Mouse (Mus musculus): ENCODE data around the gene Gm1113. TPM values are rescaled to one million over a fixed set of nuclear protein-coding genes. Genes with fewer than 3 reads are reported as not detected.

Gm1113 gene
- polyA plus RNA-seq, 1 experiment from 2014 or later = not detected

DNA sequence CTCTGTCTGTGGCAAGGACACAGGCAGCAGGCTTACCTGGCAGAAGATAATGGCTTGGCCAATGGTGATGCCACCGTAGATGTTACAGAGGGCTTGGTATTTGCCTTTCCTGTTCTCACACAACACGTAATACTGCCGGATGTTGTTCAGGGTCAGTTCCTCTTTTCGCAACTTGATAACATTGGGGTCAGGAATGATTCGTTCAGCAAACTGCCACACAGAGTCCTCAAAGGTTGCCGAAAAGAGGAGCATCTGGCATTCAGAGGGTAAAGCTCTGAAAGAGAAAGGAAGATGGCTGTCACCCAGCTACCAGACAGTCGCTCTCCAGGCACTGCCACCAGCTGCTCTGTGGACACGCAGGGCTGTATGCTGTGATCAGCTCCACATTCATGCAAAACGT lies 28.7 kb upstream of the Gm1113 start:
- ATAC-seq (ENCODE audit: insufficient read depth, low FRiP score) = no peak
- Histone ChIP-seq H3K9me3 (replicated peaks; ENCODE audit: control insufficient read depth, low read length) (no peaks in the 10 kb centered on the region), H3K4me1 (ENCODE audit: control insufficient read depth, insufficient read depth, low read length) (no peaks in the 10 kb centered on the region), H3K9ac (ENCODE audit: low read length) (no peak overlapping the region), H3K36me3 (ENCODE audit: control insufficient read depth, insufficient read depth, low read length) (no peaks in the 10 kb centered on the region), H3K27ac (ENCODE audit: low read length) (no peak overlapping the region), H3K4me3 (replicated peaks; ENCODE audit: low read length) (no peak overlapping the region), H3K4me2 (ENCODE audit: low read depth, low read length) (no peak overlapping the region), H3K27me3 (ENCODE audit: control insufficient read depth, insufficient read depth, low read length) (no peaks in the 10 kb centered on the region)
- 69% methylated on average over 9 of the region's 9 CpGs for WGBS

DNA sequence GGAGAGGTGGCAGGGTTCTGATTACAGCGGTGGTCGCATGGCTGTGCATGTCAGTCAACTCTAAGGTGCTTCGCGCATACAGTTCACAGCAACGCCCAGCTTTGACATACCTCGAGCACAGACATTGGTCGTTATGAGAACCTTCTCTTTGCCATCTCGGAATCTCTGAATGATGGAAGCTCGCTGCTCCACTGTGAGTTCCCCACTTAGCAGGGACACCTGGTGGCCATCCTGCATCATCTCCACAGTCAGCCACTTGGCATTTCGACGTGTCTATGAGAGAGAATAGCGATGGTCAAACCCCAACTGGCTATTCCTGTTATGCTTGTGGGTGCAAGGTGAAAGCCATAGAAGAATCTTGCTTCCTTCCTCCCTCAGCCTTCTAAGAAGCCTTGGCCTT lies 27.6 kb upstream of the Gm1113 start:
- Histone ChIP-seq H3K4me2 (ENCODE audit: low read depth, low read length) (no peak overlapping the region), H3K9me3 (replicated peaks; ENCODE audit: control insufficient read depth, low read length) (no peaks in the 10 kb centered on the region), H3K27ac (ENCODE audit: low read length) (no peak overlapping the region), H3K4me1 (ENCODE audit: control insufficient read depth, insufficient read depth, low read length) (no peaks in the 10 kb centered on the region), H3K9ac (ENCODE audit: low read length) (no peak overlapping the region), H3K36me3 (ENCODE audit: control insufficient read depth, insufficient read depth, low read length) (no peaks in the 10 kb centered on the region), H3K4me3 (replicated peaks; ENCODE audit: low read length) (no peak overlapping the region), H3K27me3 (ENCODE audit: control insufficient read depth, insufficient read depth, low read length) (no peaks in the 10 kb centered on the region)
- ATAC-seq (ENCODE audit: insufficient read depth, low FRiP score) = no peak
- 72% methylated on average over 12 of the region's 12 CpGs for WGBS

DNA sequence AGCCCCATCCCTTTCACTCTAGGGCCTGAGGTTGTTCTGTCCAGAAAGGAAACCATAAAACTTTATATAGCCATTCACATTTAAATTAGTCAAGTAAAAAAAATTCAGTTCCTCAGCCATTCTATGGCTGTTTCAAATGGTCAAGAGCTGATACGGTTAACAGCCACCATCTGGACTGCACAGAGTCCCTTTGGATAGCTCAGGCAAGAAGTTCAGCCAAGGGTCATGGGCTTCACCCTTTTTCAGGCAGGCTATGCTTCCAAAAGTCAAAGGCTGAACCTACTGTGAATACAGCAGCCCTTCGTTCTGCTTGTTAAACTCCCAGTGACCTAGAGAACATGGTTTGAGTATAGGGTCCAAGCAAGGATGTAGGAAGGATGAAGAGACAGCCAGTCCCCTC lies 26.6 kb upstream of the Gm1113 start:
- WGBS = 73% methylated on average over 2 of the region's 2 CpGs
- Histone ChIP-seq H3K4me2 (ENCODE audit: low read depth, low read length) (no peak overlapping the region), H3K36me3 (ENCODE audit: control insufficient read depth, insufficient read depth, low read length) (no peaks in the 10 kb centered on the region), H3K4me1 (ENCODE audit: control insufficient read depth, insufficient read depth, low read length) (no peaks in the 10 kb centered on the region), H3K9me3 (replicated peaks; ENCODE audit: control insufficient read depth, low read length) (no peaks in the 10 kb centered on the region), H3K27me3 (ENCODE audit: control insufficient read depth, insufficient read depth, low read length) (no peaks in the 10 kb centered on the region), H3K9ac (ENCODE audit: low read length) (no peak overlapping the region), H3K27ac (ENCODE audit: low read length) (no peak overlapping the region), H3K4me3 (replicated peaks; ENCODE audit: low read length) (no peak overlapping the region)
- no peak for ATAC-seq (ENCODE audit: insufficient read depth, low FRiP score)

DNA sequence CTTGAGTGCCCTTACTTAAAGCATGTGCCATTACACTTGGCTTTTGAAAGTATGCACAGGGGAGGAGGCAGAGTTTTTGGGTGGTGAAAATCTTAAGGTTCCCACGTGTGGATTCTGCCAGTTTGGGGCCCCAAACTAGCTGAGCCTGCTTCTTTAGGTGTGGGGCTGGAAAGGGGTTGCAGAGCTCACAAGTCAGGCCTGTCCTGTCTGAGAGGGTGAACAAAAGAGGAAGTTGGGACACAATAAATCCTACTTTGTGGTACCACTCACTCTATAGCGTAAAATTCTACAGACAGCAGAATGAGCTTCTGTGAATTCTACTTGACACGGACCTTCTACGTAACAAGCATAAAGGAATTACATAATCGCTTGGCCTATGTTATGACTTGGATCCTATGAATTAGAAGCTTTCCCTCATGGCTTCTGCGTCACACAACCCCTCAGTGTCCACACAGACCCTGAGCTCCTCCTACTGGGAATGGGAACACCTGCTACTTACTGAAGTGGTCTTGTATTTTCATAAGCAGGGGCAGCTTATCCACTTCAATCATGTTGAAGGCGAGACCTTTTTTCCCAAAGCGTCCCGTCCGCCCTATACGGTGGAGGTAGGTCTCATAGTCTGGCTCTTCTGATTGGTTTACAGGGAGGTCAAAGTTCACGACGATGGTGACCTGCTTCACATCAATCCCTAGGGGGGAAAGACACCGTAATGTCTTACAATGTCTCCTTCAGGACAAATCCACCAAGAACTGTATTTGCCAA lies 25.2 kb upstream of the Gm1113 start:
- no peak overlapping the region for H3K9ac ChIP-seq (ENCODE audit: low read length)
- no peak overlapping the region for H3K4me3 ChIP-seq (replicated peaks; ENCODE audit: low read length)
- H3K4me2 ChIP-seq (ENCODE audit: low read depth, low read length) = no peak overlapping the region
- no peaks in the 10 kb centered on the region for H3K9me3 ChIP-seq (replicated peaks; ENCODE audit: control insufficient read depth, low read length)
- H3K36me3 ChIP-seq (ENCODE audit: control insufficient read depth, insufficient read depth, low read length) = no peaks in the 10 kb centered on the region
- no peaks in the 10 kb centered on the region for H3K4me1 ChIP-seq (ENCODE audit: control insufficient read depth, insufficient read depth, low read length)
- 79% methylated on average over 14 of the region's 14 CpGs for WGBS
- no peak for ATAC-seq (ENCODE audit: insufficient read depth, low FRiP score)
- no peaks in the 10 kb centered on the region for H3K27me3 ChIP-seq (ENCODE audit: control insufficient read depth, insufficient read depth, low read length)
- H3K27ac ChIP-seq (ENCODE audit: low read length) = no peak overlapping the region

DNA sequence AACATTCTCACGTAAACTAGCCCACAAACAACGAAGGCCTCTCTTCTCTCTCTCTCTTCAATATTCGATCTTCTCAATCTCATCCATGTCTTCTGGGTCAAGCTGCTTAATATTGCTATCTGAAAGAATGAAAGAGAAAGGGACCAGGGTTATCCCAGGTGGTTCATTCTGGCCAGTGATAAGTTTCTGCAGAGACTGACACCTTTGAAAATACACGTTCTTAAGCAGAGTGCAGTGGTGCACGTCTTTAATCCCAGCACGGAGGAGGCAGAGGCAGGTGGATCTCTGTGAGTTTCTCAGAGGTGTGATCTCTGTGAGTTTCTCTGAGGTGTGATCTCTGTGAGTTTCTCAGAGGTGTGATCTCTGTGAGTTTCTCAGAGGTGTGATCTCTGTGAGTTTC lies 23.9 kb upstream of the Gm1113 start:
- H3K9ac ChIP-seq (ENCODE audit: low read length) = no peak overlapping the region
- ATAC-seq (ENCODE audit: insufficient read depth, low FRiP score) = no peak
- no peak overlapping the region for H3K4me2 ChIP-seq (ENCODE audit: low read depth, low read length)
- WGBS = 66% methylated on average over 6 of the region's 6 CpGs
- no peaks in the 10 kb centered on the region for H3K4me1 ChIP-seq (ENCODE audit: control insufficient read depth, insufficient read depth, low read length)
- no peaks in the 10 kb centered on the region for H3K27me3 ChIP-seq (ENCODE audit: control insufficient read depth, insufficient read depth, low read length)
- H3K9me3 ChIP-seq (replicated peaks; ENCODE audit: control insufficient read depth, low read length) = no peaks in the 10 kb centered on the region
- H3K36me3 ChIP-seq (ENCODE audit: control insufficient read depth, insufficient read depth, low read length) = no peaks in the 10 kb centered on the region
- no peak overlapping the region for H3K27ac ChIP-seq (ENCODE audit: low read length)
- no peak overlapping the region for H3K4me3 ChIP-seq (replicated peaks; ENCODE audit: low read length)

DNA sequence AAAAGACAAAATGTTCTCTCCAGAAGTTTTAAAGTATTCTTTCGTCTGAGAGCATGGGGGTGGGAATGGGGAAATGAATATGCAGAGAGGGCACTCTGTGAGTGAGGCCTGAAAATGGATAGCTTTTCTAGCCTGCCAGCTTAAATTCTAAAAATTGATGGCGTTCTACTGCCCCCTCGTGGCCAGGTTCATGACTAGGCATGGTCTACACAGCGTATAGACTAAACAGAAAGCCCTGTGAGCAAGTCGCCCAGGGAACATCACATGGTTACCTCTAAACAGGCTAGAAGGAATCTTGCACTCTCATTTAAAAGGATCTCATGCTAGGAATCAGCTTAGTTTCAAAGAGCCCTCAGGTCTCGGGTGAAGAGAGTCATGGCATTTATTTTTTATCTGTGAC lies 23.4 kb upstream of the Gm1113 start:
- H3K9me3 ChIP-seq (replicated peaks; ENCODE audit: control insufficient read depth, low read length) = no peaks in the 10 kb centered on the region
- H3K27ac ChIP-seq (ENCODE audit: low read length) = no peak overlapping the region
- peak; percentile 53; the same call in 1 of the 2 replicates for ATAC-seq (ENCODE audit: insufficient read depth, low FRiP score)

DNA sequence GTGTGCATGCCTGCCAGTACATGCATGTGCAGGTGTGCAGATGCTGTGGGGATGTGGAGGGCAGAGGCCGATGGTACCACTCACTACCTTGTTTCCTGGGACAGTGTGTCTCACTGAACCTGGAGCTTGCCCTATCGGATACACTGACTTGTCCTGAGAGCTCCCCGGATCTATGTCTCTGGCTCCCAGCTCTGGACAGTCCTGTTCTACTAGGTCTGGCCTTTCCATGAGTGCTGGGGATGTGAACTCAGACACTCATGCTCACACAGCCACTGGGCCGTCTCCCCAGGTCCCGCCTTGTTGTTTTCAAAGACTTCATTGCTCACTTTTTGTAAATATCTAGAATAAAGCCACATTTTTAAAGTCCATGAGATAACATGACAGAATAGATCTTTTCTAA lies 23.0 kb upstream of the Gm1113 start:
- Histone ChIP-seq H3K9ac (ENCODE audit: low read length) (no peak overlapping the region), H3K27me3 (ENCODE audit: control insufficient read depth, insufficient read depth, low read length) (no peaks in the 10 kb centered on the region), H3K36me3 (ENCODE audit: control insufficient read depth, insufficient read depth, low read length) (no peaks in the 10 kb centered on the region), H3K4me2 (ENCODE audit: low read depth, low read length) (no peak overlapping the region), H3K27ac (ENCODE audit: low read length) (no peak overlapping the region), H3K9me3 (replicated peaks; ENCODE audit: control insufficient read depth, low read length) (no peaks in the 10 kb centered on the region), H3K4me1 (ENCODE audit: control insufficient read depth, insufficient read depth, low read length) (no peaks in the 10 kb centered on the region), H3K4me3 (replicated peaks; ENCODE audit: low read length) (no peak overlapping the region)
- 0 out of 2 replicates have a peak, but pooled peaks have one; percentile 43 for ATAC-seq (ENCODE audit: insufficient read depth, low FRiP score)
- 76% methylated on average over 5 of the region's 5 CpGs for WGBS

More for the DNA sequence above, 23.4 kb upstream of the Gm1113 start:
- Histone ChIP-seq H3K4me3 (replicated peaks; ENCODE audit: low read length) (no peak overlapping the region), H3K4me1 (ENCODE audit: control insufficient read depth, insufficient read depth, low read length) (no peaks in the 10 kb centered on the region), H3K4me2 (ENCODE audit: low read depth, low read length) (no peak overlapping the region), H3K27me3 (ENCODE audit: control insufficient read depth, insufficient read depth, low read length) (no peaks in the 10 kb centered on the region), H3K9ac (ENCODE audit: low read length) (no peak overlapping the region), H3K36me3 (ENCODE audit: control insufficient read depth, insufficient read depth, low read length) (no peaks in the 10 kb centered on the region)
- WGBS = 8% methylated on average over 6 of the region's 6 CpGs

DNA sequence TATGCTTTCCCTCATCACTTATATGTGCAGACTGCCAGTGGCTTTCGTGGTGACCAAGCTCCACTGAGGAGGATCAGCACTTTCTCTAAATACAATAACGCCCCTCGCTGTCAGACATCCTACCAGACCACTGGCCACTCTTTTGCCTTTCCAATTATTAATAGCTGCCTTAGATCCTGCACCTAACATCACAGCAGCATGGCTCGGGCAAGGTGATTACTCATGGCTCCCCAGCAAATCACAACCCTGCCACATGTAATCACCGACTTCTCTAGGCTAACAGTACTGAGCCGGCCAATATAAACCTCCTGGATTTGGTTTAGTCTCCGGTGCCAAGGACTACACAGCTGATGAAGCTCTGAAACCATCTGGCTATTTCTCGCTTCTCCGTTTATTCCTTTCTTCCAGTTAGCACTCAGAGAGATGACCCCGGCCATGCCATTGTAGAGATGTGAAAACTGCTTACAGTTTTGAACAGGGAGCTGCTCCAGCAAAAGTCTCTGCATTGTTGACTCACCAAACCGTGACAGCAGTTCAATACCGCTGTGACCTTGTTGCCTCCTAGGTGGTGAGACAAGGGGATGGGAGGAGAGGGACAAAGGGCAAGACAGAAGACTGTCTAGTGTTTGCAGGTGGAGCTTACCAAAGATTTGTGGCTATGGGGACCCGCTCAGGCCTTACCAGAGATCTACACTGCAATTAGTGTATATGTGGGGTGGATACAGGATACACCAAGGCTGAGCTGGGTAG lies 21.1 kb upstream of the Gm1113 start:
- ATAC-seq (ENCODE audit: insufficient read depth, low FRiP score) = no peak
- no peak overlapping the region for H3K27ac ChIP-seq (ENCODE audit: low read length)
- no peaks in the 10 kb centered on the region for H3K36me3 ChIP-seq (ENCODE audit: control insufficient read depth, insufficient read depth, low read length)
- H3K9me3 ChIP-seq (replicated peaks; ENCODE audit: control insufficient read depth, low read length) = no peaks in the 10 kb centered on the region
- H3K9ac ChIP-seq (ENCODE audit: low read length) = no peak overlapping the region
- no peak overlapping the region for H3K4me3 ChIP-seq (replicated peaks; ENCODE audit: low read length)
- 60% methylated on average over 13 of the region's 13 CpGs for WGBS
- H3K27me3 ChIP-seq (ENCODE audit: control insufficient read depth, insufficient read depth, low read length) = no peaks in the 10 kb centered on the region
- H3K4me2 ChIP-seq (ENCODE audit: low read depth, low read length) = no peak overlapping the region
- no peaks in the 10 kb centered on the region for H3K4me1 ChIP-seq (ENCODE audit: control insufficient read depth, insufficient read depth, low read length)

DNA sequence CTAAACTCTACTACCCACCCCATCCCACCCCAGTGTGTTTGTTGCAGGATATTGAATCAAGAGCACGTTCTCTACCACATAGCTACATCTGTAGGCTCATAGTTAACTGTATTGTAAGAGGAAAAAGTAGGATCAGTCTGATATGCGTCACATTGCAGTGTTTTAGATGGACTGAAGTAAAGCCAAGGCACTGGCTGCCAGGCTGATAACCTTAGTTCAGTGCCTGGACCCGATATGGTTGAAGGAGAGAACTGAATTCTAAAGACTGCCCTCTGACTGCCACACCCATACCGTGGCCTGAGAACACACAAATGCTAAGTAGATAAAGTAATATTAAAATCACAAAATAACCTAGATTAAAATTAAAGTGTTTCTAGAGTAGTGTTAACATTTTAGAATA lies 17.8 kb upstream of the Gm1113 start:
- WGBS = 68% methylated on average over 4 of the region's 4 CpGs
- no peak for ATAC-seq (ENCODE audit: insufficient read depth, low FRiP score)

More for the DNA sequence above, 17.8 kb upstream of the Gm1113 start:
- Histone ChIP-seq H3K27me3 (ENCODE audit: control insufficient read depth, insufficient read depth, low read length) (no peaks in the 10 kb centered on the region), H3K27ac (ENCODE audit: low read length) (no peak overlapping the region), H3K4me2 (ENCODE audit: low read depth, low read length) (no peak overlapping the region), H3K9me3 (replicated peaks; ENCODE audit: control insufficient read depth, low read length) (no peaks in the 10 kb centered on the region), H3K36me3 (ENCODE audit: control insufficient read depth, insufficient read depth, low read length) (no peaks in the 10 kb centered on the region), H3K4me3 (replicated peaks; ENCODE audit: low read length) (no peak overlapping the region), H3K4me1 (ENCODE audit: control insufficient read depth, insufficient read depth, low read length) (no peaks in the 10 kb centered on the region), H3K9ac (ENCODE audit: low read length) (no peak overlapping the region)
